Mouse (Mus musculus): Measurements from ENCODE around the gene Slc16a7.

The Slc16a7 gene

DNA sequence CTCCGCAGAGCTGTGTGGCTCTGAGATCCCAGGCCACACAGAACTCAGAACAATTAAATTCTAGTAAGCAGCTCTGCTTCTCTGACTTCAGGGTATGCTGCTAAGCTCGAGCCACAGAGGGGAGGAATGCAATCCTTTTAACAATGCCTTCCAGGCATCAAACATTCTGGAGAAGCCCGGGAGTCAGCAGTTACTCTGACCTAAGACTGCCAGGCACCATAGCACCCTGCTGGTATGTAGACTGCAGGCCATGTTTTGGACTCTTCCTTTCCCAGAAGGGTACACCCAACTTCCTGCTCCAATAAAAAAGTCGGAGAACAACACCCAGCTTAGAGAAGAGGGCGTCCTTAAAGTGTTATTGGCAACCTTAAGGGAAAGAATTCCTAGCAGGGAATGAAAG lies 205.1 kb downstream of the Slc16a7 start:
- DNase-seq (ENCODE audit: low spot score in 2 of 2): no peak

DNA sequence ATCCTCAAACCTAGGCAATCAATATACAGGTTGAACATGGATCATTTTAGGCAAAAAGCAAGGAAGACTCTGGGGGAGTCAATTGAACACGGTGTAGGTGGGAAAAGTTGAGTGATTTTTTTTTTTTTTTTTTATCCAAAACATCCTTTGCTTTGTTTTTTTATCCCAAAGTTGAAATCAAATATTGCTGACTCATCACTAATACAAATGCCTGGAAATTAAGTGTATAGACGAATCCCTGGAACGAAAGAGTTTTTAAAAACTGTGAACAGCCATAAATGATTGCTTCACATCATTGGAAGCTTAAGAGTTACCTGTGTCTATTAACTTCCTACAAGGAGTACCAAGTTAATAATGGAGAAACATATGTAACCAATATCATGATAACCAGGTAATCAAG lies 206.7 kb downstream of the Slc16a7 start:
- no peak for DNase-seq (ENCODE audit: low spot score in 2 of 2)

DNA sequence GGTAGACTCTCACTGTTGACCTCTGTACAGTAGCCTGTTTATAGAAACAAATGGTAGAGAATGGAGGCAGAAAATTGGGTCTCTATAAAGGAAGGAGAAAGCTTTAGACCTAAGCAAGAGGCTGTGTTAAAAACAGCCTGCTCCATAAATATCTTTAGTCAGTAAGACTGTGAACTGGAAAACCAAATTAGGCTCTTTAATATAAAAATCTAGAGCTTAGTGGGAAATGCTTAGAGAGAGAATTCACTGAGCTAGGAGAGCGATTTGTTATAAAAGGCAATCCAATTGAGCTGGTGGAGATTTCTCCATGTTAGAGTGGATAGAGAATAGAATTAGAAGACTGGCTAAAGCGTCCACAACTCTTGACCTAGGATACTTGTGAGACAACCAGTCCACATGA lies 211.5 kb downstream of the Slc16a7 start:
- no peak for DNase-seq (ENCODE audit: low spot score in 2 of 2)

DNA sequence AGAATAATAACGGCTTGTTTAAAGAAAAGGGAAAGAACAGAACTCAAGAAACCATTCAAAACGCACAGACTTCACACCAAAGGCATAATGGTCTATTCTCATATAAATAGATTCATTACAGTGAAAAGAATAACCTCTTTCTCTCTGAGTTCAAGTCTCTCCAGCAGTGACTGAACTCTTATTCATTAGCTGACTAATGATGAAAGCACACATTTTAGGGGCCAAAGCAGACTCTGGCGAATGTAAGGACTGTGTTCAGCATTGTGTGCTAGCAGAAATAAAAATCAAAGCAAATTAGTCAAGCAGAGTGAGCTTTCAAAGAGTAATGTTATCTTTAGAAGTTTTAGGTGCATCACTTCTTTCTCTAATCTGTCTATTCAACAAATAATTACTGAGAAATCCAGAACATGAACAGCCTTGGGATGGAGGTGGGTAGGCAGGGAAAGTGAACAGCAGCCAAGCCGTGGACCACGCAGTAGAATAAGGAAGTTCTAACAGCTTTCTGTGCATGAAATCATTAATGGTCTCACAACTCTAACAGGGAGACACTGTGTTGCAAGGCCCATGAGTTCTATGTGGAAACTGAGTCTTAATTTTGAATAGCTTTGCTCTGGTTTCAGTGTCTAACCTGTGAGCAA lies 214.1 kb downstream of the Slc16a7 start:
- no peak for DNase-seq (ENCODE audit: low spot score in 2 of 2)

DNA sequence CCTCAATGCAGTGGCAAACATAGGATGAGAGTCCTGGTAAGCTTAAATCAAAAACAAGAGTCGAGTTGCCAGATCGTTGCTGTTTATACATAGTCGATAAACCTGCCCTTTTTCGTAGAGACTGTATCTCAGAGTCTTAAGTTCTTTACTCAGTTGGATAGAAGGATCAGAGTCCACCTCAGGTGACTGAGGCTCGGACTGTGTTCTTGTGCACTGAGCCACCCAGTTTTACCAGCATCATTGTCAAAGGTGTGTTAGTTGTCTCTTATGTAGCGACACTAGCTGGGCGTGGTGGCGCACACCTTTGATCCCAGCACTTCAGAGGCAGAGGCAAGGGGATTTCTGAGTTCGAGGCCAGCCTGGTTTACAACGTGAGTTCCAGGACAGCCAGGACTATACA lies 217.6 kb downstream of the Slc16a7 start:
- DNase-seq (ENCODE audit: low spot score in 2 of 2): no peak

DNA sequence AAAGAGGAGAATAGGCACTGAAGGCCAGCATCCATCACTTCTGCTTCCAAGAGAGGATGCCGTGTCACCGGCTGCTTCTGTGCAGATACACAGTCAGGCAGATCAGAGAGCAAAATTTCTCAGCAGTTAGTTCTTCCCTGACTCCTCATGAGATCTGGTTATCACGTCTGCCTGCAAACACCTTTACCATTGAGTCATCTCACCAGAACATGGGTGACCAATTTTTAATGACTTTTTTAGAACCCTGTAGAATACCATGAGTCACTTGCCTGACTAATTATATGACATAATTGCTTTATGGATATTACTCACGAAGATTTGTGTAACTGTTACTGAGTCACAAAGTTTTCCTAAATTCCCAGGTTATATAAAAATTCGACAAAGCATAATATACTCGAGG lies 218.1 kb downstream of the Slc16a7 start:
- no peak for DNase-seq (ENCODE audit: low spot score in 2 of 2)
